Mouse (Mus musculus) adrenal gland (tissue): ENCODE data around the gene Mdn1.

Experiments used
- intact Hi-C: fragments of 180-260 bp; cut with DNase I; formaldehyde crosslinking; loops from one replicate; pipeline ENCODE4 v1.15.1; 2025

The Mdn1 gene

DNA sequence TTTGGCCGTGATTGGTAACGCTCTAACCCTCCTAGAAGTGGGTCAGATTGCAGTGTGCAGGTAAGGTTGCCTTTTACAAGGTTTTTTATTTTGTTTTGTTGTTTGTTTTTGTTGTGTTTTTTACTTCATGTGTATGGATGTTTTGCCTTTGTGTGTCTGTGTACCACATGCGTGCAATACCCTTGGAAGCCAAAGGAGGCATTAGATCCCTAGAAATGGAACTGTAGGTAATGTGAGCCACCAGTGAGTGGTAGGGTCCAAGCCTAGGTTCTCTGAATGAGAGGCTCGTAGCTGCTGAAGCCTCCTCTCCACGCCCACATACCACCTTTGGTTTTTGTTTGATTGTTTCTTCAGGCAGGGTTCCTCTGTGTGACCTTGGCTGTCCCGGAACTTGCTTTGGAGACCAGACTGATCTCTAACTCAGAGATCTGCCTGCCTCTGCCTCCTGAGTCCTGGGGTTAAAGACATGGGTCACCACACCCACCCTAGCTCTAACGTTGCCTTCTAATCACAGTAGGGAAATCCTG is 113.4 kb downstream of the Mdn1 start:
- intact Hi-C loops = no loop called here

DNA sequence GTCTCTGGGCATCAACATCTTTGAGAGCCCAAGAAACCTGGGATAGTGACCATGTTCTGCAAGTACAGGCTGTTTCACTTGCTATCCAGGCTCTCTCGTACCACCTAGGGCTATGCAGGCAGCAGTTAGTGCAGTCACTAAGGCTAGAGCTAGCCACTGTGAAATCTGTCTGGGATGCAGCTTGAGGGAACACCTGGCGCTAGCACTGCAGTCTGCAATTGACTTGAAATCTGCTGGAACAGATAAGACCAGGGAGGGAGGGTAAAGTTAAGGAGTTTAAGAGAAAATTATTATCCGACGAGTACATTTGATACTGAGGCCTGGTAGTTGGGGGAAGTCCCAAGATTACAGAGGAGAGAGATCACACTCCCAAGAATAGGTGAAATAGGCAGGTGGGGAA is 123.1 kb downstream of the Mdn1 start:
- intact Hi-C loops = no loop called here

DNA sequence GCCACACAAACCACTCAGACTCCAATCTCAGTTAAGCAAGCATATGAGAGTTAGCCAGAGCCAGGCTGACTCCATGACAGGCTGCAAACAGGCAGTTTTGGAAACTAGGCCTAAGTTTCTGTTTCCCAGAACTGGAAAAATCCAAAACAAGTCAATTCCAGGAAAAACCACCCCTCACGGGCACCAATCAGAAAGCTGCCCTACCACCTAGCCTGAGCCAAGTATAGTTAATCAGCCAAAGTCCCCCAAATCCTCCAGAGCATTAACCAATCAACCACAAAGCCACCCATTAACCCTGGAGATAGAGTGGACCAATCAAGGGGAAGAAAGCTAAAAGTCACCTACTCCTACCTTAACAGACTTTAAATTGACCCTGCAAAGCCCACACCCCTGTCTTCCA is 130.2 kb downstream of the Mdn1 start:
- intact Hi-C loops = no loop called here

DNA sequence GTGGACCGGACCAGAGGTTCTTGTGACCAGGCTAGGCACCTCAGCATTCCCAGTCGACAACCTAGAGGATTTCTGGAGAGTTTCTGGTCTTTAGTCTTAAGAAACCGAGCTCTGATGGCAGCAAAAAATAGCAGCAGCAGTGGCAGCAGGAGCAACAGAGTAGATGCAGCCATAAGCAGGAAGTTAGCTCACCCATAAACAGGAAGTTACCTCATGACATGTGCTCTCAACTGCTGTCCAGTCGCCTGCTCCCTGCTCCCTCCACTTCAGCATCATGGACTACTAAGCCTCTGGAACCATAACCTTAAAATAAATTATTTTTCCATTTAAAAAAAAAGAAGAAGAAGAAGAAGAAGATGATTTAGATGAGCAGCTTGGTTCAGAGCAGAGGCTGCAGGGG is 132.1 kb downstream of the Mdn1 start:
- intact Hi-C loops = no loop called here

DNA sequence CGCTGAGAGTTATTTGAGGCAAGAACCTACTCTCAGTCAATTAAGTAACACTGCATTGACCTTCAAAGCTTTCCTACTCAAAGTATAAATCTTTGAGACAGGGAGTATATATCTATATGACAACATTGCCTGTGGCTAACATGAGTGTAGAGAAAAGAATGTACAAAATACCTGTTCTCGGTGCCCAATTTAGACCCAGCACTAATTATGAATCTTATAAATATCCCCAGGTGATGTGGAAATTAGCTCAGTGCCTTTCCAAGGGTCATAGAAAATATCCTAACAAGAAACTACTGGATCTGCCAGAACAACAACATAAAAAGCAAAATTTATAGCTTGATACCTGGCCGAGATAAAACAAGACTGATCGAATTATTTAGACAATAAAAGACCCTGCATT is 142.1 kb downstream of the Mdn1 start:
- intact Hi-C loops = no loop called here

DNA sequence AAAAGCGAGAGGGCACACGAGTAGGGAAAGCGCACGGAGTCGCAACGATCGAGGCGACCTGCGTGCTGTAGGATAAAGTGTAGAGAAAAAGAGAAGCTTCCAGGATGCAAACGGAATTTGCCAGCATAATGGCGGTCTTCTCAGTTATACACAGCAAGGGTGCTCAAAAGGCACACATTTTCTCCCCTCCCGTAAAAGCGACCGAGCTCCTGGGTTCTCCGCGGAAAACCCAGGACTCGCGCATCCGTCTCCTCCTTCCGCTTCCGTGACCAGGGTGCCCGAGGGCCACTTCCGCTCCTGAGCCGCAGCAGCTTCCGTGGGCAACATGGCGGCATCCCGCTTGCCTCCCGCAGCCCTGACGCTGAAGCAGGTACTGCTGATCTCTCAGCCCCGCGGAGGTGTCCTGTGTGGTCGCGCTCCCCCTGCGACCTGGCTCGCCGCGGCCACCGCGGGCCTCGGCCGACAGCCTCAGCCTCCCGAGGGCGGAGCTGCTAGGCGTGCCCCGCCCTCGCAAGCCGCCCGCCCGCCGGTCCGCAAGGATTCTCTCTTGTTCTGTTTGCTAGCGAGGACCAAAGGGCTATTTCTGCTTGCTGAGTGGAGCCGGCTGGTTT is 143.2 kb downstream of the Mdn1 start, which contains the start of gene Lyrm2:
Gene Lyrm2 (plus strand): TSS at position 288 of the 611 bp plus-strand sequence.
- intact Hi-C loops = no loop called here

DNA sequence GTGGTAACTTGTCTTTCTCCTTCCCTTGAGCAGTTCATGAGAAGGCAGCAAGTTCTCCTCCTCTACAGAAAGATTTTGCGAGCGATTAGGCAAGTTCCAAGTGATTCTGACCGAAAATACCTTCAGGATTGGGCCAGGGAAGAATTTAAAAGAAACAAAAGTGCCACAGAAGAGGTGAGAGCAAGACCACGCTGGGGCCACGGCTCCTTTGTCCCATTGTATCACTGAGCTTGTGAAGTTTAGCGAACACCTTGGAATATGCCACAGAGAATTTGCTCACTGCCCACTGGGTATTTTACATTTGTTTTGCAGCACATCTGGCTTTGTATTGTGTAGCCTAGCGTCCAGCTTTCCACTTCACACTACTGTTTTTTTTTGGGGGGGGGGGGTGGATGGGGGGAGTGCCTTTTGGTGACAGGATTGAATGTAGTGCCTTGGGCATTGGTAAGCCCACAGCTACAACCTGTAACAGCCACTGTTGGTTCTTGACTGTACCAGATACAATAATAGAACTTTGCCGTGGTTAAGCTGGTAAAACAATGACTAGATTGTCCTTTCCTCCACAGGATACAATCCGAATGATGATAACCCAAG is 143.8 kb downstream of the Mdn1 start:
- intact Hi-C loops = no loop called here

DNA sequence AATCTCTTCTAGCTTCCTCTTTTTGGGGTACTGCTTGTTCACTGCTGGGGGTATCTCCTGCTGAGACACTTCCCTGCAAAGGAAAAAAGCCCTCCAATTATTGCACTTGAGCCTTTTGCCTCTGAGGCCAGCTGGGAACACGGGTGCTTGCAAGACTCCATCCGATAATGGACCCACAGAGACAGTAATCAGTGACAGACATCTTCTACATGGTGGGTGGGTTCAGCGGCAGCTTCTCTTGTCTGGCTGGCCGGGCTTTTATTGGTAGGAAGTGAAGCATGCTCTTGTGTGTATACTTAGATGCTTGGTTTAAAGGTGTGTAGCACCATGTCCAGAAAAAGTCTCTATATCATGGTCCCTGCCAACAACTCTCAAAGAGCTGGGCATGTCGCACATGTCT is 160.6 kb downstream of the Mdn1 start:
- intact Hi-C loops = no loop called here

DNA sequence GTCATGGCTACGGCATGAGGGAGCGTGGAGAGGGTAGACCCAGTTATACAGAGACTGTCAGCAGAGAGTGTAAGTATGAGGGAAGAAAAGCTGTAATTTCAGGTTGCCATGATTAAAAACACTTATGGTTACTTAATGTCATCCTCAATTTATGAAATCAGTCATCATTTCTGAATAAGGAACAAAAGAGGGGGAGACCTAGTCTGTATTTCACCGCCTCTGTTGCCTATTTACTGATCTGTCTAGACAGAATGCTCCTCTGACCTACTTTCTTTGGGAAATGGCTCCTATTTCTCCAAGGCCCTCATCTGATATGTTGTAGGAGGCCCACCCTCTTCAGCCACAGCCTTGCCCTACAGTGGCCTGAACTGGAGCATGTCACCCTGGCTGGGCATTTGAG is 163.8 kb downstream of the Mdn1 start:
- intact Hi-C loops = no loop called here

DNA sequence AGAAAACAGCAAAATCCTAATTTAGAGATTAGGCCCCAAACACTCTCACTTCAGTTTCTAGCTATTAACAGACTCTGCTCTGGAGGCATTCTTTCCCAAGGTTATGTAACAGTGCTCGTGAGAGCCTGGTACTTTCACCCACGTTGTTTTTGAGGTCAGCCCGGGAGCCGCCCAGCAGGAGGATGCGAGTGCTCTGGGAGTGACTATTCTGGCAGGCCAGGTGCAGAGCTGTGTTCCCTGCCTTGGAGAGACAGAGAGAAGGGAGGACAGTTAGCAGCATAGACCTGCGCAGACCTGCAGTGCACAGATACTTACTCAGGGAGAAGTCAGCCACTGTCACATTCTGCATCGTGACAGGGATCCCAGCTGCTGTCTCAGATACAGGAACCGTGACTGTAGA is 167.3 kb downstream of the Mdn1 start:
- intact Hi-C loops = no loop called here
